Mouse (Mus musculus): Measurements from ENCODE around the gene Otos. TPM values are rescaled to one million over a fixed set of nuclear protein-coding genes. Genes with fewer than 3 reads are reported as not detected.

Gene Otos
- polyA plus RNA-seq, 1 experiment from 2014 or later = 0.64 TPM

- Histone ChIP-seq H3K9ac (replicated peaks; ENCODE audit: low read length) (no peak overlapping the region), H3K4me3 (ENCODE audit: low read length) (no peak overlapping the region), H3K27ac (ENCODE audit: low read length) (no peak overlapping the region), H3K9me3 (ENCODE audit: low read length) (no peaks in the 10 kb centered on the region), H3K4me2 (replicated peaks; ENCODE audit: low read depth, low read length) (peak overlapping the region; percentile 14; the same call in 1 of the 2 replicates), H3K4me1 (ENCODE audit: insufficient read depth, low read length) (0 out of 2 replicates have a peak, but pooled peaks cover 7% of the 10 kb centered on the region), H3K36me3 (ENCODE audit: insufficient read depth, low read length) (no peaks in the 10 kb centered on the region), H3K27me3 (ENCODE audit: insufficient read depth, low read length) (no peaks in the 10 kb centered on the region)
- WGBS = 43% methylated on average over 10 of the region's 10 CpGs
- no peak for ATAC-seq (ENCODE audit: low FRiP score, low TSS enrichment)
Observed at GRCm38 (mm10) chr1:92648197-92648596, 444 bp downstream of the Otos start.

- peak; percentile 16; the same call in 1 of the 2 replicates for ATAC-seq (ENCODE audit: low FRiP score, low TSS enrichment)
- Histone ChIP-seq H3K36me3 (ENCODE audit: insufficient read depth, low read length) (no peaks in the 10 kb centered on the region), H3K9ac (replicated peaks; ENCODE audit: low read length) (no peak overlapping the region), H3K27me3 (ENCODE audit: insufficient read depth, low read length) (no peaks in the 10 kb centered on the region), H3K4me3 (ENCODE audit: low read length) (no peak overlapping the region), H3K27ac (ENCODE audit: low read length) (no peak overlapping the region), H3K4me1 (ENCODE audit: insufficient read depth, low read length) (0 out of 2 replicates have a peak, but pooled peaks cover 7% of the 10 kb centered on the region), H3K4me2 (replicated peaks; ENCODE audit: low read depth, low read length) (peak overlapping the region; percentile 14), H3K9me3 (ENCODE audit: low read length) (no peaks in the 10 kb centered on the region)
- WGBS = 10% methylated on average over 8 of the region's 8 CpGs
Observed at GRCm38 (mm10) chr1:92647752-92648151, 889 bp downstream of the Otos start.

- Histone ChIP-seq H3K4me2 (replicated peaks; ENCODE audit: low read depth, low read length) (no peak overlapping the region), H3K27me3 (ENCODE audit: insufficient read depth, low read length) (no peaks in the 10 kb centered on the region), H3K4me1 (ENCODE audit: insufficient read depth, low read length) (0 out of 2 replicates have a peak, but pooled peaks cover 11% of the 10 kb centered on the region), H3K9ac (replicated peaks; ENCODE audit: low read length) (no peak overlapping the region), H3K4me3 (ENCODE audit: low read length) (no peak overlapping the region), H3K9me3 (ENCODE audit: low read length) (no peaks in the 10 kb centered on the region), H3K36me3 (ENCODE audit: insufficient read depth, low read length) (no peaks in the 10 kb centered on the region), H3K27ac (ENCODE audit: low read length) (no peak overlapping the region)
- ATAC-seq (ENCODE audit: low FRiP score, low TSS enrichment) = no peak
- WGBS = 65% methylated on average over 4 of the region's 4 CpGs
Observed at GRCm38 (mm10) chr1:92647026-92647425, 1.6 kb downstream of the Otos start.

- 0 out of 2 replicates have a peak, but pooled peaks cover 12% of the 10 kb centered on the region for H3K4me1 ChIP-seq (ENCODE audit: insufficient read depth, low read length)
- 57% methylated on average over 7 of the region's 7 CpGs for WGBS
- no peak overlapping the region for H3K9ac ChIP-seq (replicated peaks; ENCODE audit: low read length)
- no peak overlapping the region for H3K4me3 ChIP-seq (ENCODE audit: low read length)
- no peaks in the 10 kb centered on the region for H3K9me3 ChIP-seq (ENCODE audit: low read length)
- no peak for ATAC-seq (ENCODE audit: low FRiP score, low TSS enrichment)
- no peaks in the 10 kb centered on the region for H3K36me3 ChIP-seq (ENCODE audit: insufficient read depth, low read length)
- H3K27ac ChIP-seq (ENCODE audit: low read length) = no peak overlapping the region
- no peak overlapping the region for H3K4me2 ChIP-seq (replicated peaks; ENCODE audit: low read depth, low read length)
- no peaks in the 10 kb centered on the region for H3K27me3 ChIP-seq (ENCODE audit: insufficient read depth, low read length)
Observed at GRCm38 (mm10) chr1:92646601-92647000, 2.0 kb downstream of the Otos start.

- WGBS = 50% methylated on average over 2 of the region's 2 CpGs
- Histone ChIP-seq H3K4me2 (replicated peaks; ENCODE audit: low read depth, low read length) (no peak overlapping the region), H3K36me3 (ENCODE audit: insufficient read depth, low read length) (no peaks in the 10 kb centered on the region), H3K27ac (ENCODE audit: low read length) (no peak overlapping the region), H3K27me3 (ENCODE audit: insufficient read depth, low read length) (no peaks in the 10 kb centered on the region), H3K9ac (replicated peaks; ENCODE audit: low read length) (no peak overlapping the region), H3K4me1 (ENCODE audit: insufficient read depth, low read length) (peaks cover 12% of the 10 kb centered on the region), H3K9me3 (ENCODE audit: low read length) (no peaks in the 10 kb centered on the region), H3K4me3 (ENCODE audit: low read length) (no peak overlapping the region)
- no peak for ATAC-seq (ENCODE audit: low FRiP score, low TSS enrichment)
Observed at GRCm38 (mm10) chr1:92646111-92646510, 2.5 kb downstream of the Otos start.

- Histone ChIP-seq H3K27me3 (ENCODE audit: insufficient read depth, low read length) (no peaks in the 10 kb centered on the region), H3K4me3 (ENCODE audit: low read length) (no peak overlapping the region), H3K4me1 (ENCODE audit: insufficient read depth, low read length) (peaks cover 22% of the 10 kb centered on the region), H3K9me3 (ENCODE audit: low read length) (no peaks in the 10 kb centered on the region), H3K9ac (replicated peaks; ENCODE audit: low read length) (no peak overlapping the region), H3K4me2 (replicated peaks; ENCODE audit: low read depth, low read length) (no peak overlapping the region), H3K27ac (ENCODE audit: low read length) (no peak overlapping the region), H3K36me3 (ENCODE audit: insufficient read depth, low read length) (no peaks in the 10 kb centered on the region)
- ATAC-seq (ENCODE audit: low FRiP score, low TSS enrichment) = no peak
- WGBS = 80% methylated on average over 5 of the region's 5 CpGs
Observed at GRCm38 (mm10) chr1:92644916-92645315, 3.7 kb downstream of the Otos start.

GRCm38 (mm10) chr1:92643691-92644090, 5.0 kb downstream of the Otos start:
- no peak overlapping the region for H3K4me2 ChIP-seq (replicated peaks; ENCODE audit: low read depth, low read length)
- WGBS = 77% methylated on average over 4 of the region's 4 CpGs
- no peak overlapping the region for H3K9ac ChIP-seq (replicated peaks; ENCODE audit: low read length)
- H3K4me3 ChIP-seq (ENCODE audit: low read length) = no peak overlapping the region
- H3K27me3 ChIP-seq (ENCODE audit: insufficient read depth, low read length) = no peaks in the 10 kb centered on the region
- ATAC-seq (ENCODE audit: low FRiP score, low TSS enrichment) = no peak
- no peaks in the 10 kb centered on the region for H3K9me3 ChIP-seq (ENCODE audit: low read length)
- H3K36me3 ChIP-seq (ENCODE audit: insufficient read depth, low read length) = peaks cover 7% of the 10 kb centered on the region; the same call in 1 of the 2 replicates
- peaks cover 21% of the 10 kb centered on the region for H3K4me1 ChIP-seq (ENCODE audit: insufficient read depth, low read length)
- H3K27ac ChIP-seq (ENCODE audit: low read length) = no peak overlapping the region

GRCm38 (mm10) chr1:92641514-92642272, 6.9 kb downstream of the Otos start, which contains the start of gene Cops9:
Gene Cops9, minus strand, starts transcription at chr1:92641985.
- Histone ChIP-seq H3K27me3 (ENCODE audit: insufficient read depth, low read length) (no peaks in the 10 kb centered on the region), H3K4me3 (ENCODE audit: low read length) (peak within 1 kb of the TSS; percentile 95), H3K27ac (ENCODE audit: low read length) (0 out of 2 replicates have a peak within 1 kb of the TSS, but pooled peaks have one; percentile 51), H3K36me3 (ENCODE audit: insufficient read depth, low read length) (peaks cover 22% of the 10 kb centered on the region), H3K9me3 (ENCODE audit: low read length) (no peaks in the 10 kb centered on the region), H3K4me1 (ENCODE audit: insufficient read depth, low read length) (peaks cover 15% of the 10 kb centered on the region), H3K9ac (replicated peaks; ENCODE audit: low read length) (peak within 1 kb of the TSS; percentile 97), H3K4me2 (replicated peaks; ENCODE audit: low read depth, low read length) (peak within 1 kb of the TSS; percentile 98)
- peak; percentile 95 for ATAC-seq (ENCODE audit: low FRiP score, low TSS enrichment)
- WGBS = 1% methylated on average over 50 of the region's 50 CpGs

- WGBS = 78% methylated on average over 6 of the region's 6 CpGs
- Histone ChIP-seq H3K9ac (replicated peaks; ENCODE audit: low read length) (no peak overlapping the region), H3K4me2 (replicated peaks; ENCODE audit: low read depth, low read length) (peak overlapping the region; percentile 98; the same call in 1 of the 2 replicates)
Observed at GRCm38 (mm10) chr1:92640393-92640792, 8.2 kb downstream of the Otos start.

GRCm38 (mm10) chr1:92638736-92639135, 9.9 kb downstream of the Otos start:
- Histone ChIP-seq H3K9ac (replicated peaks; ENCODE audit: low read length) (no peak overlapping the region), H3K36me3 (ENCODE audit: insufficient read depth, low read length) (peaks cover 32% of the 10 kb centered on the region), H3K4me3 (ENCODE audit: low read length) (no peak overlapping the region), H3K9me3 (ENCODE audit: low read length) (no peaks in the 10 kb centered on the region), H3K27ac (ENCODE audit: low read length) (no peak overlapping the region), H3K27me3 (ENCODE audit: insufficient read depth, low read length) (no peaks in the 10 kb centered on the region), H3K4me1 (ENCODE audit: insufficient read depth, low read length) (peaks cover 15% of the 10 kb centered on the region), H3K4me2 (replicated peaks; ENCODE audit: low read depth, low read length) (no peak overlapping the region)
- 97% methylated on average over 4 of the region's 4 CpGs for WGBS
- ATAC-seq (ENCODE audit: low FRiP score, low TSS enrichment) = no peak

More at GRCm38 (mm10) chr1:92640393-92640792, 8.2 kb downstream of the Otos start:
- no peaks in the 10 kb centered on the region for H3K9me3 ChIP-seq (ENCODE audit: low read length)
- H3K4me3 ChIP-seq (ENCODE audit: low read length) = no peak overlapping the region
- no peak overlapping the region for H3K27ac ChIP-seq (ENCODE audit: low read length)
- no peak for ATAC-seq (ENCODE audit: low FRiP score, low TSS enrichment)
- peaks cover 15% of the 10 kb centered on the region for H3K4me1 ChIP-seq (ENCODE audit: insufficient read depth, low read length)
- no peaks in the 10 kb centered on the region for H3K27me3 ChIP-seq (ENCODE audit: insufficient read depth, low read length)
- H3K36me3 ChIP-seq (ENCODE audit: insufficient read depth, low read length) = peaks cover 32% of the 10 kb centered on the region

Measured in kidney, embryonic 16.5 days (tissue).